8 mouse cellular contexts compared by ENCODE assay signal in the genomic region with DNA sequence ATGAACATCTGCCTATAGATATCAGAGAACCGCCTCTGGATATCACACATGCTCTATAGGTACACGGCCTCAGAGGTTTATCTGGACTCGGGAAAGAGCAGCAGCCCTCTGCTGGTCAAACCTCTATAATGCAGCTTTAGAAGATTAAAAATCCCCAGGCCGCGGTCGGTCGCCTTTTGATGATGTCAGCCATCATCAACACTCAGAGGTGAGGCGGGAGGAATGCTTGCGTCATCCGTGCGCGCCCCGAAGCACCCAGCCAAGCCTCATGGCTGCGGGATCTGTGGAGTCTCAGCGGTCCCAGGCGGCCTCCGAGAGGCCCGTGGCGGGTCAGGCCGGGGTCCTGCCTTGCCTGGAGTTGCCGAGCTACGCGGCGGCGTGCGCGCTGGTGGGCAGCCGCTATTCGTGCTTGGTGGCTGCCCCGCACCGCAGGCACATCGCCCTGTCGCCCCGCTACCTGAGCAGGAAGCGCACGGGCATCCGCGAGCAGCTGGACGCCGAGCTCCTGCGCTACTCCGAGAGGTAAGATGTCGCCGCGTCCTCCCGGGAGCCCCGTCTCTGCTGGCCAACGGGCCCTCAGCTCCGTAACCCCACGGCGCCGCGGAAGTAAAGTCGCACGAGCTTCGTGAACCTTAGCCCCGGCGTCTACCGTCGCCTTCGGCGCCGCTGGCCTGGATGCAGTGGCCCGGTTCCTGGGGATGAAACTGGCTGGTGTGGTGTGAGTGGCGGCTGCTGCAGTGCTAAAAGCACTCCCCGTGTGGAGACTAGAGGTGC. TPM values are rescaled to one million over a fixed set of nuclear protein-coding genes. Genes with fewer than 3 reads are reported as not detected.
A peak's percentile ranks its signal among the peaks of the same experiment; 100 is the strongest.
DNase-seq lines count a peak whose midpoint lies in the region; ATAC-seq and TF ChIP-seq lines count a peak whose summit lies in the region.

A gene (plus strand): TSS at position 249 of the 774 bp plus-strand sequence.

- peaks cover 8 to 13% of the 10 kb centered on the region in 2 experiments for H3K4me1 ChIP-seq in MEL (ENCODE audit: control insufficient read depth in 1 of 2, insufficient read depth in 2 of 2, low read length in 2 of 2)
- no peaks in the 10 kb centered on the region; the same call in 1 of the 2 replicates for H3K4me1 ChIP-seq in cerebellum, adult 2 months (ENCODE audit: control insufficient read depth, insufficient read depth, low read length)
- H3K4me1 ChIP-seq in forebrain, postnatal 0 days (ENCODE audit: insufficient read depth) = no peaks in the 10 kb centered on the region
- peaks cover 5% of the 10 kb centered on the region for H3K4me1 ChIP-seq in lung, embryonic 15.5 days

- peak within 1 kb of the TSS; percentile 63 to 75 for H3K4me3 ChIP-seq in MEL (ENCODE audit: control insufficient read depth in 1 of 2, insufficient read depth in 1 of 2, low read depth in 2 of 2, low read length in 2 of 2)
- peak within 1 kb of the TSS; percentile 96 for H3K4me3 ChIP-seq in cerebellum, adult 2 months (replicated peaks; ENCODE audit: insufficient read depth, low read depth, low read length)
- H3K4me3 ChIP-seq in forebrain, postnatal 0 days (ENCODE audit: low read depth, low read length) = peak within 1 kb of the TSS; percentile 96
- peak within 1 kb of the TSS; percentile 84 for H3K4me3 ChIP-seq in lung, embryonic 15.5 days

- peak; percentile 42 for TF ChIP-seq RAD21 in MEL (IDR thresholded peaks at IDR 0.05; ENCODE audit: low read depth, low read length)

- peak within 1 kb of the TSS; percentile 69 for H3K4me2 ChIP-seq in forebrain, postnatal 0 days (ENCODE audit: low read depth)
- H3K4me2 ChIP-seq in lung, embryonic 15.5 days = peak within 1 kb of the TSS; percentile 63

- TF ChIP-seq CTCF in MEL (IDR thresholded peaks at IDR 0.05 in 2 of 3, conservative IDR thresholded peaks at IDR 0.05 in 1 of 3; ENCODE audit: control insufficient read depth in 1 of 3, insufficient read depth in 1 of 3, low read depth in 2 of 3, low read length in 3 of 3, poor library complexity in 1 of 3, severe bottlenecking in 1 of 3) = peak; percentile 59 to 82 (median 64)
- TF ChIP-seq CTCF in cerebellum, adult 2 months (IDR thresholded peaks at IDR 0.05; ENCODE audit: borderline replicate concordance, insufficient read depth, low read depth, low read length) = peak; percentile 63; the same call in 1 of the 2 replicates
- peak; percentile 83 for TF ChIP-seq CTCF in forebrain, postnatal 0 days (IDR thresholded peaks at IDR 0.05; ENCODE audit: low read depth)

- no peak for TF ChIP-seq EP300 in MEL (IDR thresholded peaks at IDR 0.05; ENCODE audit: low read depth in 1 of 2, low read length in 2 of 2)

- peaks cover 2 to 31% of the 10 kb centered on the region in 2 experiments for H3K36me3 ChIP-seq in MEL (ENCODE audit: control insufficient read depth in 1 of 2, insufficient read depth in 2 of 2, low read length in 2 of 2)
- H3K36me3 ChIP-seq in forebrain, postnatal 0 days (ENCODE audit: insufficient read depth) = no peaks in the 10 kb centered on the region
- peaks cover 6% of the 10 kb centered on the region; the same call in 1 of the 2 replicates for H3K36me3 ChIP-seq in lung, embryonic 15.5 days

- H3K27ac ChIP-seq in MEL (ENCODE audit: control insufficient read depth, low read depth, low read length) = peak within 1 kb of the TSS; percentile 5; the same call in 1 of the 2 replicates
- H3K27ac ChIP-seq in cerebellum, adult 2 months (ENCODE audit: insufficient read depth, low read length) = peak within 1 kb of the TSS; percentile 39
- peak within 1 kb of the TSS; percentile 73 for H3K27ac ChIP-seq in forebrain, postnatal 0 days (ENCODE audit: low read depth, low read length)
- H3K27ac ChIP-seq in lung, embryonic 15.5 days = peak within 1 kb of the TSS; percentile 34

- H3K27me3 ChIP-seq in MEL (ENCODE audit: control insufficient read depth in 1 of 2, insufficient read depth in 2 of 2, low read length in 2 of 2) = no peaks in the 10 kb centered on the region
- no peaks in the 10 kb centered on the region for H3K27me3 ChIP-seq in cerebellum, adult 2 months (ENCODE audit: control insufficient read depth, insufficient read depth, low read length)
- H3K27me3 ChIP-seq in forebrain, postnatal 0 days (ENCODE audit: insufficient read depth, low read length) = no peaks in the 10 kb centered on the region
- no peaks in the 10 kb centered on the region for H3K27me3 ChIP-seq in lung, embryonic 15.5 days

- peak within 1 kb of the TSS; percentile 84 for H3K9ac ChIP-seq in MEL (ENCODE audit: control insufficient read depth, low read depth, low read length, poor library complexity, severe bottlenecking)
- peak within 1 kb of the TSS; percentile 92 for H3K9ac ChIP-seq in forebrain, postnatal 0 days
- peak within 1 kb of the TSS; percentile 84 for H3K9ac ChIP-seq in lung, embryonic 15.5 days

- ATAC-seq in forebrain, postnatal 0 days = peak; percentile 95
- ATAC-seq in lung, embryonic 15.5 days (ENCODE audit: borderline replicate concordance, extremely low read depth, low FRiP score, low TSS enrichment) = peak; percentile 94

- WGBS in cerebellum, adult 2 months = under 1% methylated on average over 66 of the region's 66 CpGs
- 2% methylated on average over 66 of the region's 66 CpGs for WGBS in forebrain, postnatal 0 days
- under 1% methylated on average over 66 of the region's 66 CpGs for WGBS in lung, embryonic 15.5 days

- H3K79me2 ChIP-seq in MEL (ENCODE audit: control insufficient read depth, insufficient read depth, low read length, poor library complexity) = peaks cover 25% of the 10 kb centered on the region

- DNase-seq in MEL (ENCODE audit: low read depth, low spot score) = peak; percentile 97
- peak; percentile 97 to 98 for DNase-seq in cerebellum, adult 2 months
- peak; percentile 96 for DNase-seq in forebrain, postnatal 0 days
- DNase-seq in heart, postnatal 4 days = peak; percentile 98
- peak; percentile 96 to 99 for DNase-seq in layer of hippocampus, adult 8-10 months (ENCODE audit: low spot score in 2 of 2)
- DNase-seq in ovary, adult 18-20 months (ENCODE audit: low spot score) = peak; percentile 89
- DNase-seq in thymus, postnatal 0 days (ENCODE audit: low spot score) = peak; percentile 95

- TF ChIP-seq POLR2A in MEL (IDR thresholded peaks at IDR 0.05; ENCODE audit: control insufficient read depth in 1 of 2, insufficient read depth in 1 of 2, low read depth in 1 of 2, low read length in 2 of 2, poor library complexity in 1 of 2) = peak; percentile 76 to 88
- TF ChIP-seq POLR2A in cerebellum, adult 2 months (IDR thresholded peaks at IDR 0.05; ENCODE audit: borderline replicate concordance, insufficient read depth, low read length) = peak; percentile 71; the same call in 1 of the 2 replicates

- no peaks in the 10 kb centered on the region for H3K9me3 ChIP-seq in MEL (replicated peaks; ENCODE audit: insufficient read depth, low read length)
- H3K9me3 ChIP-seq in forebrain, postnatal 0 days (ENCODE audit: low read length) = no peaks in the 10 kb centered on the region
- H3K9me3 ChIP-seq in lung, embryonic 15.5 days = no peaks in the 10 kb centered on the region

TF ChIP-seq in MEL, 35 proteins besides CTCF, POLR2A, EP300 and RAD21 (continues in another document):
- peak; percentile 63; the same call in 1 of the 2 replicates for TF ChIP-seq ETS1 (IDR thresholded peaks at IDR 0.05; ENCODE audit: low read depth, low read length)
- TF ChIP-seq ZC3H11A (IDR thresholded peaks at IDR 0.05; ENCODE audit: low read depth, low read length) = 0 out of 2 replicates have a peak, but pooled peaks have one; percentile 18
- no peak for TF ChIP-seq CHD1 (IDR thresholded peaks at IDR 0.05; ENCODE audit: low read depth, low read length)
- TF ChIP-seq GATA1 (IDR thresholded peaks at IDR 0.05; ENCODE audit: low read depth, low read length) = peak; percentile 67
- no peak for TF ChIP-seq POLR2AphosphoS5 (IDR thresholded peaks at IDR 0.05; ENCODE audit: borderline replicate concordance, low read depth, low read length)
- TF ChIP-seq RCOR1 (IDR thresholded peaks at IDR 0.05; ENCODE audit: low read depth, low read length) = no peak
- TF ChIP-seq MAX (IDR thresholded peaks at IDR 0.05; ENCODE audit: low read length) = peak; percentile 71
- TF ChIP-seq TCF12 (IDR thresholded peaks at IDR 0.05; ENCODE audit: low read depth, low read length) = no peak
- peak; percentile 89 for TF ChIP-seq NELFE (IDR thresholded peaks at IDR 0.05; ENCODE audit: low read depth, low read length)
- no peak for TF ChIP-seq BHLHE40 (IDR thresholded peaks at IDR 0.05; ENCODE audit: borderline replicate concordance, low read depth, low read length)
- no peak for TF ChIP-seq TAL1 (IDR thresholded peaks at IDR 0.05; ENCODE audit: low read length)
- TF ChIP-seq MXI1 (IDR thresholded peaks at IDR 0.05; ENCODE audit: low read depth, low read length) = peak; percentile 97
- TF ChIP-seq JUND (IDR thresholded peaks at IDR 0.05; ENCODE audit: low read depth, low read length) = no peak
- TF ChIP-seq KAT2A (conservative IDR thresholded peaks at IDR 0.05; ENCODE audit: low read depth, low read length) = no peak; the same call in 1 of the 2 replicates
- TF ChIP-seq ELF1 (IDR thresholded peaks at IDR 0.05; ENCODE audit: low read depth, low read length) = peak; percentile 26; the same call in 1 of the 2 replicates
- no peak for TF ChIP-seq UBTF (IDR thresholded peaks at IDR 0.05; ENCODE audit: borderline replicate concordance, insufficient read depth, low read depth, low read length)
- TF ChIP-seq MEF2A (IDR thresholded peaks at IDR 0.05; ENCODE audit: extremely low read depth, insufficient replicate concordance, low read depth, low read length, poor library complexity, severe bottlenecking) = no peak
- no peak for TF ChIP-seq E2F4 (IDR thresholded peaks at IDR 0.05; ENCODE audit: borderline replicate concordance, low read depth, low read length)
- TF ChIP-seq MAFK (IDR thresholded peaks at IDR 0.05; ENCODE audit: borderline replicate concordance, low read depth, low read length) = no peak
- peak; percentile 81 for TF ChIP-seq SMC3 (IDR thresholded peaks at IDR 0.05; ENCODE audit: low read depth, low read length)
- TF ChIP-seq ZNF384 (IDR thresholded peaks at IDR 0.05; ENCODE audit: low read depth, low read length) = no peak
- no peak for TF ChIP-seq ZKSCAN1 (IDR thresholded peaks at IDR 0.05; ENCODE audit: low read depth, low read length)

RNA-seq across cellular contexts. Expression of the gene that starts here (rescaled TPM):
- total RNA-seq in MEL (2012; rRNA removed) = 25.3 and 25.9 TPM in 2 replicates
- 10 to 100 TPM; 22.1 to 44.6 TPM for polyA plus RNA-seq in MEL (2012; ENCODE audit: insufficient read depth in 1 of 2, insufficient read length in 2 of 2, low read depth in 1 of 2, low replicate concordance in 2 of 2, missing spikeins in 1 of 2)
- polyA plus RNA-seq in cerebellum, adult 2 months (2012; rRNA removed) = 8.4 and 9.3 TPM in 2 replicates
- total RNA-seq in forebrain, postnatal 0 days (2014; rRNA removed) = 21.1 and 25.4 TPM in 2 replicates
- polyA plus RNA-seq in forebrain, postnatal 0 days (2015; fragmentation: Nextera tagmentation; extraction: Ambion mirVana) = 58.5 and 64.3 TPM in 2 replicates
- 10 to 100 TPM; 14.2 to 14.5 TPM for total RNA-seq in heart, postnatal 4 days (2021)
- 10 to 100 TPM; 13.4 to 15.9 (median 14.2) TPM for total RNA-seq in layer of hippocampus, adult 8-10 months (2022)
- polyA plus RNA-seq in lung, embryonic 15.5 days (2015; fragmentation: Nextera tagmentation; extraction: Ambion mirVana) = 50.6 and 51.3 TPM in 2 replicates
- 105 and 116 TPM in 2 replicates for polyA plus RNA-seq in thymus, postnatal 0 days (2015; fragmentation: Nextera tagmentation; extraction: Ambion mirVana)

Comparison
In these comparisons a context has a peak if more than half of its experiments do, and no peak if none do; other contexts are left out.
1. Peak in every context shown above with its lines: DNase-seq, ATAC-seq, H3K4me3 ChIP-seq and H3K27ac ChIP-seq.
2. H3K27ac ChIP-seq: peak in every context shown above with its lines; median percentile 73 in forebrain, postnatal 0 days; 39 in cerebellum, adult 2 months; 34 in lung, embryonic 15.5 days; 5 in MEL.